Mouse (Mus musculus): ENCODE measurements around the gene Gm1113.

The Gm1113 gene

DNA sequence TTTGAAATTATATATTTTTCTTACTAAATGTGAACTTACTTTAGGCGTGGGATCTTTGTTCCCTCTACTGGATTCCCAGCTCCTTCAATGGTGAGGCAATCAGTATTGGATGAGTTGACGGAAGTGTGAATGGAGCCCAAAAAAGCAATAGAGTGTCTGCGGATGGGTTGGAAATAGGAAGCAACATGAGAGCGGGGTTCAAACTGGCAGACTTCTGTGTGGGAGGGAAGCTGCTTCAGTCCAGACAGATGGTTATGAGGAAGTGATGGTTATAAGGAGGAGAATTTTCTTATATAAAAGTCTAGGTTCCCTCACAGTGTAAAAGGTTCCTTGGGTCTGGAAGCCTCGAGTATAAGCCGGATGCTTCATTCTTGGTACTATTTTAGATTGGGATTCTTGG is 38.6 kb downstream of the Gm1113 start:
- no peak for DNase-seq (ENCODE audit: extremely low spot score)

DNA sequence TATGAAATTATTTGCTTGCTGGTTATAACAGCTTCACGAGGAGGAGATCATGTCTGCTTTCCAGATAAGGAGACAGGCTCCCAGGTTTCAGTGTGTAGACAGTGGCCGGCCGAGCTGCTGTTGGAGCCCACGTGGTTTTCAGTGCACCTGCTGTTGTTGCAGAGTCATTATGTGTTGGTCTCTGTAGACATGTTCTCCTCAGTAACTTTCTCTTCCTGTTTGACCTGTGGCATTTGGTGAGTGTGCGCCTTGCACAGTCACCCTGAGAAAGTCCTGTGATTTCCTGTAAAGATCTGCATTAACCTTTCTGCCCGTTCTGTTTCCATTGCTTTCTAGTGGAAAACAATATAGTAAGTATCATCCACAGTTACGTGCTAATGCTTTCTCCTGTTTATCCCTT is 42.7 kb downstream of the Gm1113 start:
- no peak for DNase-seq (ENCODE audit: extremely low spot score)

DNA sequence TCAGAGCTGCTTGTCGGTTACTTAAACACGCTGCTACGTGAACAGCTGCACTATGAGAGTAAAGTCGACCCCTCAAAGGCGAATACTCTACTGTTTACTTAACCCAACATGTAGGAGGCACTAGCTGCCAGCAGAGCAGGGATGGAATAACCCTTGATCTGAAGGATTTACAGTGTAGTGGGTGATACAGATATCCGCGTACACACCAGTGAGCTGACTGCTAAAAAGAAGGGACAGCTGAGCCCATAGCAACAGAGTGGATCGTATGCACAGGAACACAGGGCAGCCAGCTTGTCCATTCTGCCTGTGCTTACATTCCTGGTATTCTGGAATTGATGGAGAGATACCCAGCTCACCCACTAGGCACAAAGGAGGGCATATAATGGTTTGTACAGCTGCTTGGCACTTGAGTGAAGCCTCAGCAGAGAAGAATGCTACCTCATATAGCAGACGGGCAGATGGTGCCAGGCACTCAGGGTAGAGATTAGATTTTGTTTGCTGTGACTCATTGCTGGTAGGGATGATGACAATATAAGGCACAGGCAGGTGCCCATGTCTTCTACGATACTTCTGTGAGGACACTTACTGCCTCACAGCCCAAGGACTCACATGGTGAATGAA is 43.9 kb downstream of the Gm1113 start:
- no peak for DNase-seq (ENCODE audit: extremely low spot score)

DNA sequence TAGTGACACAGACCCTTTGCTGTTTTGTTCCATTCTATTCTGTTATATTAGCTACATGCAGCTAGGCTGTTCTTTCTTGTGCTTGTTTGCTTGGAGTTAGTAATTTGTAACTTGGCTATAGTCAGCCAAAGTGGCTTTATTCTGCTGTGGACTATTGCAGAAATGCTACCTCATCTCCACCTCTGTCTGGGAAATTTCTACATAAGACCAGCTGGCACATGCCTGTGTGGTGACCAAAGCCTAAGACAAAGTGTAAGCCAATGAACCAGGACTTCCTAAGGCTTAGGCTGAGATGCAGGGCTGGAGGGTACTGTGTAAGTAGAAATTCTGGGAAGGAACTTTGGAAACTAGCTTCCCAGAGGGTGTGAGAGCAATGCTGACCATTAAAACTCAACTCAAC is 49.2 kb downstream of the Gm1113 start:
- no peak for DNase-seq (ENCODE audit: extremely low spot score)

DNA sequence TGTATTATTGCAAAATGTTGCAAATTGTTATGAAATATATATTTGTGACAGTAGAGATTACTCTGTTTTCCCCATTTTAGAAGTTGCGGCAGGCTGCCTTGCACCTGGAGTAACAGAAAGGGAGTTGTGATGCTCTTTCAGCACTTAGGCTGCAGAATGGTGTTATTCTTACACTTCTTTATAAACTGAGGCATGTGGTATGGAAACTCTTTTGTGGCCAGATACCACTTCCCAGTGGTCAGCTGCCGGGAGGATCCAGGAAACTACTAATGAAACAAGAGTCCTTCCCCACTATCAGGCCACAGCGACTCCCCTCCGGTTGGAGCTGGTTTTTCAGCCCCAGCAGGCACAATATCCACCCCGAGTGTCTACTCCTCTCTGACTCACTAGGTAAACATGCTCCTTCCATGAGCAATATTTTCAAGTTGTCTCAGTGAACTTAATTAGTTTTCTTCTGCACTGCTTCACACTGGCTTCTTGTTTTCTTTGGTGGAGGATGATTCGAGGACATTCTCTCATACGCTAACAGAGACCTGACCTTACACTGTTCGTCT is 50.7 kb downstream of the Gm1113 start:
- no peak for DNase-seq (ENCODE audit: extremely low spot score)

DNA sequence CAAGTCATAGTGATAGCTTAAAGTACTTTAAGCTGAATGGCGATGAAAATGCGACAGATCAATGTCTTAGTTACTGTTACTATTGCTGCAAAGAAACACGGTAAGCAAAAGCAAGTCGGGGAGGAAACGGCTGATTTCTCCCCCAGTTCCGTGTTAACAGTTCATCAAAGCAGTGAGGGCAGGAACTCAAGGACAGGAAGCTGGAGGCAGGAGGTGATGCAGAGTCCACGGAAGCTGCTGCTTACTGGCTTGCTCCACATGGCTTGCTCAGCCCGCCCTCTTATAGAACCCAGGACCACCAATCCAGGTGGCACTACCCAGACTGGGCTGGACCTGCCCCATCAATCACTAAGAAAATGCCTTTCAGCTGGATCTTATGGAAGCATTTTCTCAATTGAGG is 58.5 kb downstream of the Gm1113 start:
- DNase-seq (ENCODE audit: extremely low spot score) = no peak
